Mouse (Mus musculus) intestine, postnatal 0 days (tissue): ENCODE measurements at regions not wholly inside any gene's neighbourhood (a gene's known extent, or its start where the extent isn't known, plus 50 kb on each side); places are given as distances from the start of the nearest gene placed in this dataset.

ENCODE experiments used
- ATAC-seq: fragments of 200-750 bp; cut with Nextera tagmentation; 2 replicates; pipeline ENCODE4 v1.8.0; 2017; ENCODE audit warnings: mild to moderate bottlenecking, moderate TSS enrichment, moderate library complexity
- H3K27ac ChIP-seq: fragments of 300-500 bp; sonication (generic); 2 replicates; pipeline ENCODE4 v1.5.1; 2014; ENCODE audit warnings: mild to moderate bottlenecking, low read depth, low read length, moderate library complexity
- H3K27me3 ChIP-seq: fragments of 300-500 bp; sonication (generic); replicated peaks from 2 replicates; pipeline ENCODE4 v1.6.1; 2014; ENCODE audit warnings: low read length, mixed read lengths; ENCODE audit not compliant: control insufficient read depth, insufficient read depth
- H3K36me3 ChIP-seq: fragments of 300-500 bp; sonication (generic); 2 replicates; pipeline ENCODE4 v1.6.1; 2014; ENCODE audit warnings: mild to moderate bottlenecking, moderate library complexity; ENCODE audit not compliant: control insufficient read depth, insufficient read depth
- H3K4me1 ChIP-seq: fragments of 300-500 bp; sonication (generic); replicated peaks from 2 replicates; pipeline ENCODE4 v1.6.1; 2014; ENCODE audit warnings: antibody characterized with exemption, low read length, mixed read lengths; ENCODE audit not compliant: control insufficient read depth, insufficient read depth
- H3K4me2 ChIP-seq: fragments of 300-500 bp; sonication (generic); replicated peaks from 2 replicates; pipeline ENCODE4 v1.6.1; 2014; ENCODE audit warnings: low read depth, mild to moderate bottlenecking, moderate library complexity
- H3K4me3 ChIP-seq: fragments of 300-500 bp; sonication (generic); 2 replicates; pipeline ENCODE4 v1.5.1; 2014; ENCODE audit warnings: low read depth, low read length
- H3K9ac ChIP-seq: fragments of 300-500 bp; sonication (generic); 2 replicates; pipeline ENCODE4 v1.6.1; 2014; ENCODE audit warnings: mild to moderate bottlenecking, low read depth, low read length
- H3K9me3 ChIP-seq: fragments of 300-500 bp; sonication (generic); 2 replicates; pipeline ENCODE4 v1.6.1; 2016; ENCODE audit warnings: mixed run types; ENCODE audit not compliant: control insufficient read depth
- CTCF ChIP-seq: sonication (generic); IDR thresholded peaks from 2 replicates; pipeline ENCODE4 v1.5.1; 2016; ENCODE audit warnings: low read depth, mild to moderate bottlenecking, control low read depth, antibody characterized with exemption, moderate library complexity
- whole genome bisulfite sequencing: fragments of 180-500 bp; shearing (Covaris S2); extraction: QIAGEN DNeasy Blood & Tissue Kit; methylation state at CpG from one replicate; pipeline ENCODE4 v1.1.7; 2014; 5-methylcytosine and 5-hydroxymethylcytosine counted together

DNA sequence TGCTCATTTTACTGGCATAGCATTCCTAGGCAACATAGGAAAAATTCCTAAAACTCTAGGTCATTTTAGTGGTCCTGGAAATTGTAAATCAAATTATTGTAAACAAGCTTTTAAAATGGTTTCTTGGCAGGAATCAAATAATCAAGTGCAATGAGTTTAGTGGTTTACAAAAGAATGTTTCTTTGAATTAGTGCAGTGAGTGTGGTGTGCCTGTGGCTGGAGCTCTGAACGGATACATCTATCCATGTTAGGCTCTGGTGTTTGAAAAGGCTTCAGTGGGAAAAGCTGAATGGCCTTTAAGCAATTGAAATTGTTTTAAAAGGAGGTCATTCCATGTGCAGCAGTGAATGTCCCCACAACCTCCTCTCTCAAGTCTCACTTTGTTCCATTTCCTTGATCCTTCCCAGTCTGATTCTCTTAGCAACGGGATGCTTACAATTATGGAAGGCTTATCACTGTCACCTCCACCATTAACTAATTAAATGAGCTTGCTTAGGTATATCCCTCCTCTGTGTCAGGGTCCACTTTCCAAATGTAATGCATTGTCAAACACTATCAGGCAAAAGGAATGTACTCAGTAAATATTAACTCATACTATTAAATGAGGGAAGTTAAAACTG is 621.1 kb downstream of the Nova1 start:
- no peak overlapping the region for H3K27ac ChIP-seq
- no peak overlapping the region for H3K4me2 ChIP-seq
- no peaks in the 10 kb centered on the region for H3K27me3 ChIP-seq
- 11% methylated on average over 2 of the region's 2 CpGs for WGBS
- no peak for TF ChIP-seq CTCF
- no peak for ATAC-seq
- H3K4me1 ChIP-seq, result no peaks in the 10 kb centered on the region
- no peaks in the 10 kb centered on the region for H3K36me3 ChIP-seq
- no peak overlapping the region for H3K9ac ChIP-seq
- no peaks in the 10 kb centered on the region for H3K9me3 ChIP-seq
- no peak overlapping the region for H3K4me3 ChIP-seq

DNA sequence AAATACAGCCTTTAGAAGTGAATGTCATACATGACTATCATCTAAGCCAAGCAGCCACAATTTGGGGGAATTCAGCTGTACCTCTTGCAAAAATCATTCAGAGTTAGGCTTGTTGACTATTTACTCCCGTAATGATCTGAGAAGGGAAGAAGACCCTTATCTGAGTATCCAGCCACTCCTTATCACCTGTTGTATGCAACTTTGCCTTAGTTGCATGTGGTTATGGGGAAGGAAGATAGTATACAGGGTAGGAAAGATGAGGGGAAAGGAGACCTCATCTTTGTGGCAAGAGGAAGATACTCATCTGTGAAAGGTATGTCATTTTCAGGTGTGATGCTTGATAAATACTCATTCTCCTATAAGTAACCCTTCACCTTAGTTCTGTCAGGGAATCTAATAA is 624.6 kb downstream of the Nova1 start:
- H3K4me2 ChIP-seq, result no peak overlapping the region
- H3K9me3 ChIP-seq, result no peaks in the 10 kb centered on the region
- no peaks in the 10 kb centered on the region for H3K36me3 ChIP-seq
- H3K4me3 ChIP-seq, result no peak overlapping the region
- H3K9ac ChIP-seq, result no peak overlapping the region
- ATAC-seq, result no peak
- no peak for TF ChIP-seq CTCF
- H3K4me1 ChIP-seq, result no peaks in the 10 kb centered on the region
- H3K27ac ChIP-seq, result no peak overlapping the region
- 93% methylated on average over 1 of the region's 1 CpGs for WGBS
- no peaks in the 10 kb centered on the region for H3K27me3 ChIP-seq
